Mouse (Mus musculus) telencephalon, adult 2 months (tissue): Measurements from ENCODE around the gene Fignl2.

Experiments used
- DNase-seq: peaks from one replicate; pipeline ENCODE4 v3.0.0-alpha.2; 2011; ENCODE audit warnings: low read depth, low spot score

Gene Fignl2

DNA sequence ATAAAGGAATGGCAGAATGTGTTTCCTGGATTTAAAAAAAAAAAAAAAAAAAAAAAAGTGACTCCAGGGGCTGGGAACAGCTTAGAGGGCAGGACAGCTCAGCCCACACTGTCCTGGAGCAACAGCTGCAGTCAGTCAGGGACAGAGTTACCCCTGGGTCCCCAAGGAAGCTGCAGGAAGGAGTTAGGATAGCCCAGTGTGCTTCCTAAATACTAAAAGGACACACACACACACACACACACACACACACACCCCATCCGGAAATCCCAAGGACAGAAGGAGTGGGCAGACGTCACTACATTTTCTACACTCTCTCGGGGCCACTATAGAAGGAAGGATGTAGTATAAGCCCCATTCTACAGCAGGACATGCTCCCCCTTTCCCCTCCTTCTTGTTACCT is 10.3 kb downstream of the Fignl2 start:
- no peak for DNase-seq

DNA sequence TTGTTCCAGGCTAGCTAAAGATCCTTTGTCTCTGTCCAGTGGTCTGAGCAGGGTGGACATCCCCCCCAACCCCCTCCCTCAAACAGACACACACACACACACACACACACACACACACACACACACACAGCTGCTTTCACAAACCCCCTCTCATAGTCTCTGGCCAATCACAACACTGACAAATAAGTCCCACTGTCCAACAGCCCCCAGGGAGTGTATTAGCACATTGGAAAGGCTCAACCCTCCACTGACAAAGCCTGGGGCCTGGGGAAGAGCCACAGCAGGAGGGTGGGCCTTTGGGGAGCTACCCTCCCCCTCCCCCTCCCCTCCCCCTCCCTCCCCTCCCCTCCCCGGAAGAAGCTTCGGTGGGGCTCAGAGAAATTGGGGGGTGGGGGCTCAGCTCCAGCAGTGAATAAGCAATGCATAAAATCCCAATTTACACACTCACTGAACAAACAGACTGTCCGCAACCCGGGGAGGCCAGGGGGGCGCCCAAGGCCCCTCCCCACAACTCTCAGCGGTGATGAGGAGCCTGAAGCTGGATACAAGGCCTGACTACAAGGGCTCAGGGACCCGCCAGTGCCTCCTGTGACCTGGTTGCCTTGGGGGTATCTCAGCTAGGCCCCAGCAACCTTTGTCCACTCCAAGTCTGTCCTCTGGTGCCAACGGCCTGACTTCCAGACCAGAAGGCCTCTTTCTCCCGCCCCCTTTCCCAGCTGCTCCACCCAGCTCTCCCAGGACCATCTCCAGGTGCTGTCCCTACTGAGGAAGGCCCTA is 11.3 kb downstream of the Fignl2 start:
- DNase-seq: no peak

- DNase-seq: no peak
Observed at GRCm38 (mm10) chr15:101066364-101066847, 12.0 kb downstream of the Fignl2 start.

DNA sequence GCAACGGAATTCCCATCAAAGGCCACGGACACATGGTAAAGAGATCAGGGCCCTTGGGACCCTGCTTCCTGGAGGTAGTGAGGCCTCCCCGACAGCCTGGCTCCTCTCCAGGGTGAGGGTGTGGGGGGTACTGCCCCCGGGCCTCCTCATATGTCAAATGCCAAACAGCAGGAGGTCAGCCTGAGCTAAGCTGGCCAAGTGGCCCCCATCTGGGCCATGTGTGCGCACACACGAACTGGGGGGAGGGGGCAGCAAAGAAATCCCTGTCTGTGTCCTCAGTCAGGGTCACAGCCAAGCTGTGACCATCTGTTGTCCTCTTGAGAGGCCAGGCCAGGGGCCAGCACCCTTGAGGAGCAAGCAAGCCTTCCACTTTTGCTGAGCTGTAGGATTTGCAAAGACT is 13.3 kb downstream of the Fignl2 start:
- no peak for DNase-seq

DNA sequence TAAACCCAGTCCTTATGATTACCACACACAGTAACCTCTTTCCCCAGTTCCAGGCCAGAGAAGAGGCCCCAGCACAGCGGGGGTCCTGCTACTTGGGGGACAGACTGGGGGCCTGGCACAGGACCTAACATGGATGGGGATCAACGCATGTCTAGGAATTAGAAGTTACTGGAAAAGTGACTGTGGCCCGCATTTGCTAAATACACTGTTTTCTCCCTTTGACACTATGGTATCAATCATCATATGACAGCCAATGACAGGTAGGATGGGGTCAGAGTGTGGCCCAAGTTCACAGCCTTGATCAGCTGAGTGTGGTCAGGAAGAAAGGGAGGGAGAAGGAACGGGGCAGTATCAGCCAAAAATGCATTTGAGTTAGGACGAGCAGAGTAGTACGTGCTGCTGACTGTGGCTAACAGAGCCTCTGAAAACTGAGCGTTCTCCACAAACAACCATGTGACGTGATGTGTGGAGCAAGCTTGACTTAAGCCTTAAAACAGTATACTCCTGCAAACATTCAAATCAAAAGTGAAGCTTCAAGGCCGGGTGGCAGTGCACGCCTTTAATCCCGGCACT is 18.0 kb downstream of the Fignl2 start:
- no peak for DNase-seq

DNA sequence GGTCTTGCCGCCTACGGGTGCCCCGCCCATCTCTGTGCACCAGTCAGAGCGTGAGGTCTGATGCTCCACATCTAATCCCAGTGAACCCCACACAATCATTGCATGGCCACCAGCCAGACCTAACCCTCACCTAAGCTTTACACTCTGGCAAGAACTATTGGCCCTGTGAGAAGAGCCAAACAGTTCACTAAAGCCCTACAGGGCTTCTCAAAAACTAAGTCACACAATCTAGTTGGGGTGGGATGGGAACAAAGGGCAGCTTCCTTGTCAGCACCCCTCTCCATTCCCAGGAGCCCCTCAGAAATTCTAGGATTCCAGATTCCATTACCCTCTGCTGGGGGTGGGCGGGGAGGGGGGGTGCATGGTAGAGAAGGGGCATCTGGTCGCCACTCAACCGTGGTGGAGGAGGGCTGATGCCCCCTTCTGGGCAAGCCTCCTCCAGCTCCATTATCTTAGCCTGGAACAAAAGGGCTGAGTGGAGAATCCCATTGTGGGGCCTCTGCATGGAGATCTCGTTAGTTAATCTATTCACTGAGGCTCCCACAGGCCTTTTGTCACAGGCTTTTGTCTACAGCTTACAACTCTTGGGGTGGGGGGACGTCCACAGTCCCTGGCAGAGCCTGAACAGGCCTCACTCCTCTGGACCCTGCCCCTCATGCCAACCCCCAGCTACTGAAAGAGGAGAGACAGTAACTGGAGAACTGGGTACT is 18.6 kb downstream of the Fignl2 start:
- DNase-seq: no peak

DNA sequence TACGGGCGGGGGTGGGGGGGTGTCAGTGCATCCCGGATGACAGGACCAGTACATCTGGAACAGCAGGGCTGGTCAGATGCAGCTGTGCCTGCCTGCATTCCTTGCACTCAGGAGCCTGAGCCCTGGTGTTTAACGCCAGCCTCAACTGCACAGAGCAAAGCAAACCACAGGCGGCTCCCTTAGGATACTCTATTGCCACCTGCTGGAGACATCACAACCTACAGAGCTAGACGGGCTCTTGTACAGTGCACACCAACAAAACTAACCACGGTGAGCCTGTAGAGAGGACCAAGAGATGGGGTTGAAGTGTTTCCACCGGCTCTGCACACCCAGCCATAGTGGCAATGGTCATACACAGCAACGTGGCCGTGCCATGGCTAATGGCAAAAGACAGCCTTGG is 22.1 kb downstream of the Fignl2 start:
- DNase-seq: peak; percentile 38

DNA sequence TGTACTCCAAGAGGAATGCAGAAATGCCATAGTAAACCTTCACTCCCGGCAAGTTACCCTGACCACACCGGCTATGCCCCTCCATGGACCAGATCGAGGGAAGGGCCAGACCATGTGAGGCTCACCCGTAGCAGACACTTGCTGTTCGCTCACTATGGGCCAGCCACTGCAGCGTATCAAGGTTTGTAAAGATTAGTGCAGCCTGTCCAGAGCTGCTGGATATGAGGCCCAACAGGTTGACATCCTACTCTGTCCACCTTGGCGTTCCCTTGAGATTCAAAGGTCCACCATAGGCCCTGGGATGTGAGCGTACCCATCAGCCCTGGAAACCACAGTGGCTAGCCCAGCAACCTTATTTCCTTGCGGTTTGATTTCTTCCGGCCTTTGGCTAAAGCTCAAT is 23.8 kb downstream of the Fignl2 start:
- no peak for DNase-seq

- DNase-seq: no peak
Observed at GRCm38 (mm10) chr15:101053832-101054459, 24.4 kb downstream of the Fignl2 start.

- DNase-seq: no peak
Observed at GRCm38 (mm10) chr15:101052560-101053501, 25.5 kb downstream of the Fignl2 start.

DNA sequence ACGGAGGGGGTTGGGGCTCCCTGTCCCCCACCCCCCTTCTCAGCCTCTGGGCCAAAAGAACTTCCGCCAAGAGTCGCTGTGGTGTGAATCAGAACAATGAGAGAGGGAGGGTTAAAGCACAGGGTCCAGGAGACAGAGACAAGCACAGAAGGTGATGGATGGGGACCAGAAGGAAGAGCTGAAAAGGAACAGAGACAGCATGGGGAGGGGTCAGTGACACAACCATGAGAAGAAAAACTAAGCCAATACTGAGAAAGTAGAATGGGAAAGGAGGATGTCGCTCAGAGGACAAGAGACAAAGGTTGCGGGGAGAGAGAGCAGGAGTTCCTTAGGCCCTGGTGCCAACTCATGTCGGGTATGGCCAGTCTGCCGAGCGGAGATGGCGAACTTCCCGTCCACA is 26.5 kb downstream of the Fignl2 start:
- no peak for DNase-seq

DNA sequence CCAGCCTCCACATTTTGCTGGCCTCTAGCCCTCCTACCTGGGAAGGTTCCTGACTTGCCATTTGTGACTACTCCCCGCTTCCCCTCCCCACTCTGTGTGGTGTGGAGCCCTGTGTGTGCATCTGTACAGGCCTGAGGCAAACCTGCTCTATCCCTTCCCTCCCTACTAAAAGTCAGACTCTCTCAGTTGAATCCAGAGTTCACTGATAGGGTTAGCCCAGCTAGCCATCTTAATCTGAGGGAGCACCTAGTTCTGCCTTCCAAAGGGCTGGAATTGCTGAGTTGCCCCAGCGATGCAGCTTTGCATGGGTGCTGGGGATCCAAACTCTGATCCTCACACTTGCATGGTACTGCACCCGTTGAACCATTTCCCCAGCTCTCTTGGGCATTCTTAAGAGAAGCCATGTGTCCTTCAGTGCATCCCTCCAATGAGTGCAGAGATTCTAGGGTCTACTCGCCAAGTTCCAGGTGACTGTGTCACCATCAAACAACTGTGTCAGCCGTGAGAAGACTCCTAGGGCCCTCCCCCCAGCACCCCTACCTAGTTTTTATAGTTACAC is 29.9 kb downstream of the Fignl2 start:
- no peak for DNase-seq

DNA sequence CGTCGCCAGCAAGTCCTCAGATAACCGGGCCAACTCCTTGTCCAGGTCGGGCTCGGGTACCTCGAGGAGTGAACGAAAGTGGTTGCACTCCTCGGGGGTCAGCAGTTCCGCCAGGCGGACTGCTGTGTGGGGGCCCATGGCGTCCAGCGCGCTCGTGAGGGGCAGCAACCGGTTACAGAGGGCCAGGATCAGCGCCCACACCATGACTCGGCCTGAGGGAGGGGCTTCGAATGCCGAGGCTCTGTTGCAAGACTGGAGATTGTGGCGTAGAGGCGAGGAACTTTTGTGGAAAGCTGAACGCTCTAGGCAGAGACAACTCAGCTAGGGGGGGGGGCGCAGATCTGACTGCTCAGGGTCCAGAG is 31.2 kb downstream of the Fignl2 start, which contains the start of gene Gm47841:
TSS of gene Gm47841 (minus strand) at position 204 of the 362 bp plus-strand sequence.
- no peak for DNase-seq

- no peak for DNase-seq
Observed at GRCm38 (mm10) chr15:101046527-101047193, 31.7 kb downstream of the Fignl2 start.

GRCm38 (mm10) chr15:101046039-101046526 is 32.3 kb downstream of the Fignl2 start:
- no peak for DNase-seq

DNA sequence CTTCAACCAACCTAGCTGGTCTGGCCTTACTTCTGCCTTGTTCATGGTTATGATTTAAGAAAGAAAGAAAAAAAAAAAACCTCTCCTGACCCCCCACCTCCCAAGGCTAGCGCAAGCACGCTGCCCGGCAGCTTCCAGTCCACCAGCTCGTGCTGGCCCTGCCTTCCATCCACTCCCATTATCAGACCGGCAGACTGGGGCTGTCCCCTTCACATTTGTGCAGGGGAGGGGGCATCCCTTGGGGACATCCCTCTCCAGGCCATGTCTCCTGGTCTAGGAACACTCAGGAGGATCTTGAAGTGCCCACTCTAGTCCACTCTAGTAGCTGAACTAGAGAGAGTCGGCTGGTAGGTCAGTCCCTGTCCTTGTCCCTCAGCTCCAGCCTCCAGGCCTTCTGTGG is 33.8 kb downstream of the Fignl2 start:
- no peak for DNase-seq

GRCm38 (mm10) chr15:101042613-101043012 is 35.8 kb downstream of the Fignl2 start:
- peak; percentile 24 for DNase-seq

- no peak for DNase-seq
Observed at GRCm38 (mm10) chr15:101041966-101042365, 36.4 kb downstream of the Fignl2 start.

GRCm38 (mm10) chr15:101039651-101040050 is 38.7 kb downstream of the Fignl2 start:
- no peak for DNase-seq

DNA sequence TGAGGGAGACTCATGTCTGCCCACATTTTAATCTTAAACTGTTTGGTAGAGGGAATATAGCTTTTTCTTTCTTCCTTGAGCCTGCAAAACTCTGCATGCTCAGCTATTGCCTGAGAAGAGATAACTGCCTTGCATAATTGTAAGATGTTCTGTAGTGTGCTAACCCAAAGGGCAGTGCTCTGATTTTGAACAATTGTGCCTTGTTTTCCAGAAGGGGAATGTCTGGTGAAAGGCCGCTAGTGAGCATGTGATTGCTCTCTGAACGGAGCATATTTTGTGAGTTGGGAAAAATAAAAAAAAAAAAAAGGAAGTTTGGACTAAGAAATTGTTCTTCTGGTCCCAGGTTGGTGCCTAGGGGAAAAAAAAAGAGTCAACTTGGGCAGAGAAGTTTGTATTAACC is 49.4 kb downstream of the Fignl2 start:
- DNase-seq: no peak
